Mouse (Mus musculus) thymus, adult 18-20 months (tissue): ENCODE results near the gene Ano10.

Experiments used
- DNase-seq, 2 experiments: peaks; one replicate each; pipeline ENCODE4 v3.0.0; 2022; ENCODE audit warnings: mixed read lengths in 2 of 2

Ano10 gene

GRCm38 (mm10) chr9:122244080-122244799 is 50.0 kb downstream of the Ano10 start:
- peak; percentile 43 to 53 for DNase-seq

DNA sequence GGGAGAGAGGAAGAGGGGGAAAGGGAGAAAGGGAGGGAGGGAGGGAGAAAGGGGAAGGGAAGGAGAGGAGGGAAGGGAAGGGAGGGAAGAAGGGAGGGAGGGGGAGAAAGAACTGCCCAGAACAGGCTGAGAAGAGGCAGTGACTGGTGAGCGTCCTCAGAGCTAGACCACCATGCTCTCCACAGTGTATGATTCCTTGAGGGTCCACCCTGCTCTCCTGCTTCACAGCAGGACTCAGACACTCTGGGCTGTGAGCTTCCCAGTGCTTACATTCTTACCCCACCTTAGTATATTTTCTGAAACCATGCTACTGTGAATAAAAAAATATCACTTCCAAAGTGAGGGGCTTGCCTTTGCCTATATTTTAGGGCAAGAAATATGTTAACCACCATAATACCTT is 50.9 kb downstream of the Ano10 start:
- no peak for DNase-seq

- DNase-seq = no peak
These were observed 51.4 kb downstream of the Ano10 start for GRCm38 (mm10) chr9:122242856-122243255.

DNA sequence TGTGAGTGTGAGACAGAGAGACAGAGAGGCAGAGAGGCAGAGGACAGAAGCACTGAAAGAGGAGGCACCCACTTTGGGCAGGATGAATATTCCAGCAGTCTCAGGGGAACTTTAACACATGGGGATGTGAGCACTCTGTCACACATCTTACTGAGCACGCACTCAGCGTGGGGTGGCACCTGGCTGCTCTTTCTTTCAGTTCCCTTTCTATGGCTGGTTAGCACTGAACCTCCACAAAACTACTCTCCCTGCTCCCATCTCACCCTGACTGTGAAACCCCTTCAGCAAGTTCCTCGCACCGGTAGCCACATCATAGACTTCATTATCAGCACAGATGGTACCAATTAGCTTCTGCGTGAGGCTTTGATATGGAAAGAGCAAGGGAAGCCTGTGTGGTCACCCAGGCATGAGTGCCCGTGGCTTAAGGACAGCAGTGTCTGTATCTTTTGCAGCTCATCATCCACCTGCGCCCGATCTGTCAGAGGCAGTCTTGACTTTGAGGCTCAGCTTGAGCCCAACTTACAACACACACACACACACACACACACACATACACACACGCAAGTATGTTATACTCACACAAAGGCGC is 52.3 kb downstream of the Ano10 start:
- DNase-seq = no peak

DNA sequence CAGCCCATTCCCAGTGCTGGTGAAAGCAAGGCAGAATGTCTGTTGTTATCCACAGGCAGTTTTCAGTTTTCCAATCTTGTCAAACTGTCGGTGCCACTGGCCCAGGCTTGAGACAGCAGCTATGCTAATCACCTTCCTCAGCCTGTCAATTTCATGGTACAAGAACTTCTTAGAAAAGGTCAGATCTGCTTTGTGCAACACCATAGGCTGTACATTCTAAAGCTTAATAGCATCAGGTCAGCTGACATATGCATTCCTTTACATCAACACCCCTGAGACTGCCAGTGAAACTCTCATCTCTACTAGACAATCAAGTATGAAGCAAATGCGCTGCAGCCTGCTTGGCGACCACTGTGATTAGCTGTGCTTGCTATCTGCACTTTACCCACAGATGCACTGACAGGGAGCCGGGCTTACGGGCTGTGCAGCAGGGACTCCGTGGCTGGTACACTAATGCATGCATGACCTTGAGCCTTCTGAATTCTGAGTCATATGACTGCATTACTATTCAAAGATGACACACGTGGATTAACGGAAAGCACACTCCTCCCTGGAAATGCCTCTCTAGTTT is 53.5 kb downstream of the Ano10 start:
- no peak for DNase-seq

DNA sequence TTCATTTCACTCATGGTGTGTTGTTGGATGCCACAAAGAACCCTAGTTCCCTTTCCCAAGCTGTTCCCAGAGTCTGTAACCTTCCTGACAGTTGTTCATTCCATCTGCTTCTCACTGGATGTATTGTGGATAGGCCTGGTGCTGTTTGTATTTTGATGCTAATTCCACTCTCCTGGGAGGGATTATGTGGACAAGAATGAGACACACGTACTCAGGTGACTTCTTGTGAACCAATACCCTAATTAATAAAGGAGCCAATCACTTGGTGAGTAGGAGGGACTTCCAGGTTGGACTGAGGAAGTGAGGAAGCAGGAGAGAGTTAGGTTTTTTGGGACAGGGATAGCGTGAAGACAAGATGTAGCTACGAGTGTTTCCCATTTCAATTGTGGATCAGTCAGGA is 59.5 kb downstream of the Ano10 start:
- no peak for DNase-seq

- no peak for DNase-seq
These were observed 60.3 kb downstream of the Ano10 start for GRCm38 (mm10) chr9:122233972-122234345.

DNA sequence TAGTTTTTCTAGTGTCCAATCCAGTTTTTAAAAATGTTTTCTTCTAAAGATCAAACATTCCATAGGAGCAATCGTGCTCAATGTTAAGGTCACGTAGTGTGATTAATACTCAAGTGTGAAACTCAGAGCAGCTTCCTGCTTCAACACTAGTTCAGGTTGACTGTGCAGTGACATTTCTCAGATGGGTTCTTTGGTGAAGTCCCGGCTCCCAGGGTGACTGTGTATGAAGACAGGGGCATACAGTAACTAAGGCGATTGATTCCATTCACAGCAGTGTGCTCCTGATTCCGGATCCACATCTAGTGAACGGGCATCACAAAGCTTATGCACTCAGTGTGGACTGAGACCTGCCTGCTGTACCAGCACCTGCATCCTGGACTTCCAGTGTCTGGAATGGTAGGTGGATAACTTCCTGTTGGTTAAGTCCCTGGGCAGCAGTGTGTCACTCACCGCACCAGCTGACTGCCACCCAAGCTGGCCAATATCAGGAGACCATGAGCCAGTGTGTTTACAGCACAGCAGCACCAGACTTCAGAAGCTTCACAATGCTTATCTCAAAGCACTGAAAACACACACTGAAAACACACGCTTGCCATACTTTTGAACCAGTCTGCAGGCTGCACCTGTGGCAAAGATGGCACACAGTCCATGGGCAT is 60.8 kb downstream of the Ano10 start:
- DNase-seq = peak in 1 of 2 experiments; percentile 40

GRCm38 (mm10) chr9:122232912-122233311 is 61.3 kb downstream of the Ano10 start:
- peak; percentile 39 to 74 for DNase-seq

- no peak for DNase-seq
These were observed 63.5 kb downstream of the Ano10 start for GRCm38 (mm10) chr9:122230701-122231100.

GRCm38 (mm10) chr9:122226419-122226818 is 67.8 kb downstream of the Ano10 start:
- no peak for DNase-seq

DNA sequence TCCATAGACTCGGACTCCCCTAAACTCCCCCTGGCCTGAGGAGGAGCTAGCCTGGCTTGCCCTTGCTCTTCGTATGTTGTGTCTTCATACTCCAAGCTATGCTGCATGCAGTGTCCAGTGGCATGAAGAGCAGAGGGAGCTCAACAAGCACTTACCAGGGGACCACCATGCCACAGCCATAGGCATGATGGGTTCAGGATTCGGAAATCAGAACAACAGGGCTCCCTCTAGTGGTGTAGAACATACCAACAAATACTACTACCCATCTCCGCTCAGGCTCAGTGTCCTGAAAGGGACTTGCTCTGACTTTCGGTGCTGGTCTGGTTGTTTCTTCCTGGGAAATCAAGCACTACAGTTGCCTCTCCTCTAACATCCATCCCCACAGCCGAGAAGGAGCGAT is 68.9 kb downstream of the Ano10 start:
- DNase-seq = no peak

- DNase-seq = no peak
These were observed 71.2 kb downstream of the Ano10 start for GRCm38 (mm10) chr9:122223005-122223404.

- DNase-seq = no peak
These were observed 74.3 kb downstream of the Ano10 start for GRCm38 (mm10) chr9:122219934-122220333.

GRCm38 (mm10) chr9:122216945-122217529 is 77.2 kb downstream of the Ano10 start:
- no peak for DNase-seq

DNA sequence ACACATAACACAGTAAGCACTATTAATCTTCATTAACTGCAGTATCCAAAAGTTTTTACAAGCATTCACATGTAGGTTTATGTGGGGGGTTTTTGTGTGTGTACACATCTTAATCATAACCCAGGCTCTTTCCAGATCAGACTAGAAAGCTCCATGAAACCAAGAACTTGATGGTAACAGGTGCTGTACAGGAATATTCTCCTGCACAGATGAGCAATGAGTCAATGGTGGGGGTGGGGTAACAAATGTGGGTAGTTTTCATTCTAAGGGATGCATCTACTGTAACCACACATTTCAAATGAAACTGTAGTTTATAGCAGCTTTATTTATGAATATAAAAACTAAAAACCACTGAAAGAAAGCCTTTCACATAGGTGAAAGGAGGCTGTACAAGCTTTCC is 79.1 kb downstream of the Ano10 start:
- DNase-seq = no peak

DNA sequence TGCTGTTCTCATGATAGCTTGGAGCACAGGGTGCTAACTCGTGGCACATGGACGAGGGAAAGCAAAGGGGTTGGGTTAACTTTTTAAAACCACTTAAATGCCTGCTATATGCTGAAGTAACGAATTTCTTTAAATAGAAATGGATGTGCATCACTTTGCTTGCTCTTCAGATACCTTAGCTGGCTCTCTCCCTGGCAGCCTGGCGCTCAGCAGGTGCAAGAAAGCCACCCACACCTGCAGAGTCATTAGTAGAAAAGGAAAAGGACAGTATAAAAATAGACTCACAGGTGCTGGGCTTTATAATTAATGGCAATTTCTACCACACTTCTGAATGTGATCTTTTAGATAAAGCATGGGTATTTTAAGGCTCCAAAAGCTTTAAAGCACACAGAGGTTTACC is 85.9 kb downstream of the Ano10 start:
- no peak for DNase-seq

GRCm38 (mm10) chr9:122205543-122206200 is 88.6 kb downstream of the Ano10 start:
- no peak for DNase-seq

DNA sequence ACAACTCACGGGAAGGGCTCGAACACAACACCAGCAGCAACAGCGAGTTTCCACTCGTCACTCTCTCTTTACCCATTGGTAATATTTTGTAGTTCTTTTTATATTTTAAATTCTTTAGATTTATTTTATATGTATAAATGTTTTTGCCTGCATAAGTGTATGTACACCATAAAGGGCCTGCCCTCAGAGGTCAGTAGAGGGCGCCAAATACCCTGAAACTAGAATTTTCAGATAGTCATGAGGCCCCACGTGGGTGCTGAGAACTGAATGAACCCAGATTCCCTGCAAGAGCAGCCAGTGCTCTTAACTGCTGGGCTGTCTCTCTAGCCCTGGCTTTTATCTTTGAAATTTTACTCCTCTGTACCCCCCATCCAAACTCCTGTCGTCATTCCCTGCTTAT is 89.7 kb downstream of the Ano10 start:
- no peak for DNase-seq

DNA sequence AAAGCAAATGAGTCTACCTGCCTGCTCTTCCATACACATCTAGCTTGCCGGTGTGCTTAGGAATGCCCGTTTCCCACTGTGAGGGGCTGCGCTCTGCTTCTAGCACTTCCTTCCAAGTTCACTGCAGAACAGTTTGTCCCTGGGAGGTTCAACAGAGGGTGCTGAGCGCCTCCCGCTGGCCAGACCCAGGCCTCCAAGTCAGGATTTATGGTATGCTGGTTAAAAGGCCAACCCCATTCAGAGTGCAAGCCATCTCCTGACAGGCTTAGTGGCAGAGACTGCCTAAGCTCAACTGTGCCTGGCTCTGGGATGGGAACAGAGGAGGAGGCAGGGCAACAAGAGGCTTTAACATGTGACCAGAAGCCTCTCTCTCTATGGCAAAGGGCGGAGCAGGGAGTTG is 95.0 kb downstream of the Ano10 start:
- DNase-seq = peak; percentile 30 to 41

DNA sequence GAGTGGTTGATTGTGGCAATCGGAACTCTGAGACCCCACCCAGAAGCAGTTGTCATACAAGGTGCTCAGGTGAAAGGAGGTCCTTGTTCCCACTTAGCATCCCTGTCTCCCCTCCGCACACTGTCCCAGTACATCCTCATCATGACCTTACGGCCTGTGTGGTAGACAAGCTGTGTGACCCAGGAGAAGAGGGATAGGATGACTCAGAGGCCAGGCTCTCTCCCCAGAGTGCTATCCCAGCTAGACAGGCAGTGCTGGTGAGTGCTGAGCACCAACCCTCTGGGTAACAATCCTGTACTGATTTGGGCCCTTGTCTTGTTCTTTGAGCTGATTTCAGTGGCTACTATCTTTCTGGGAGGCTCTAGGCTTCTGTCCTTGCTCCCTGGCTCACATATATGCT is 95.6 kb downstream of the Ano10 start:
- no peak for DNase-seq

DNA sequence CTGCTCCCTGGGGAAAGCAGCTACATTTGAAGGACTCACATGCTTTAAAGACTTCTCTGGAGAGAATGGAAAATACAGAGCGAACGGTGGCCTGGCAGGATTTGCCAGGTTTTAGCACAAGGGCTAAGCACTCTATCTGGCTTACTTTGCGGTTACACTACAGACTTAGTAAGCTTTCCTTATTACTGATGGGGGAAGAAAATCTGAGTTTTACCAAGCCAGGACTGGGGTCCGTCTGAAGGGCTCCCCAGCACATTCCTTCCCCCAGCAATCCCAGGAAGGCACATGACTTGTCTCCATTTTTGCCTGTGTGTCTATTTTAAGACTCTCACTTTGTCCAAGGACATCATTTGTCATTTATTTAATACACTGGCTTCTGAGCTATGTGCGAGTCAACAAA is 97.2 kb downstream of the Ano10 start:
- no peak for DNase-seq
